27 mouse cellular contexts compared by ENCODE assay signal in genomic region chr14:79787918-79788317, GRCm38 (mm10). TPM values are rescaled to one million over a fixed set of nuclear protein-coding genes. Genes with fewer than 3 reads are reported as not detected.
"Had no signal": no experiment of that assay in that cellular context is flagged by ENCODE, and none has a peak within 500 bp of the region (broad histone marks: within the 10 kb centered on the region; RNA-seq: fewer than 3 reads in every experiment).

No protein-coding gene starts in this region.

- ATAC-seq: hindbrain, embryonic 16.5 days; inflammation-experienced regulatory T-cells, adult 6 months; intestine, embryonic 15.5 days; intestine, postnatal 0 days; liver, postnatal 0 days had no signal

- H3K9ac ChIP-seq: heart, embryonic 12.5 days; hindbrain, embryonic 12.5 days; hindbrain, embryonic 14.5 days; intestine, embryonic 15.5 days; limb, embryonic 12.5 days; liver, embryonic 13.5 days; liver, embryonic 15.5 days; liver, postnatal 0 days had no signal

- DNase-seq: gastrocnemius, postnatal 10 days; gastrocnemius, postnatal 25 days; heart, adult 2 months; heart, postnatal 10 days; heart, postnatal 4 days; kidney, adult 18-20 months; kidney, adult 8-10 months; kidney, postnatal 10 days; kidney, postnatal 25 days; kidney, postnatal 4 days; liver; liver, embryonic 13.5 days; liver, postnatal 0 days had no signal

- H3K4me2 ChIP-seq: heart, embryonic 12.5 days; hindbrain, embryonic 12.5 days; hindbrain, embryonic 14.5 days; intestine, embryonic 15.5 days; limb, embryonic 12.5 days; liver, embryonic 11.5 days; liver, embryonic 13.5 days; liver, embryonic 15.5 days had no signal

- H3K4me1 ChIP-seq: heart, embryonic 12.5 days; hindbrain, embryonic 10.5 days; hindbrain, embryonic 12.5 days; intestine, embryonic 15.5 days; liver, embryonic 13.5 days; liver, embryonic 15.5 days had no signal

- H3K9me3 ChIP-seq: hindbrain, embryonic 10.5 days; hindbrain, embryonic 12.5 days; intestine, embryonic 15.5 days; limb, embryonic 10.5 days; limb, embryonic 12.5 days; liver, embryonic 15.5 days had no signal

- H3K27ac ChIP-seq: heart, adult 2 months; hindbrain, embryonic 10.5 days; hindbrain, embryonic 12.5 days; hindbrain, embryonic 14.5 days; intestine, embryonic 15.5 days; layer of hippocampus, adult 2 months; left cerebral cortex, adult 2 months; limb, embryonic 10.5 days; limb, embryonic 12.5 days; liver, embryonic 13.5 days; liver, embryonic 15.5 days had no signal

- H3K4me3 ChIP-seq: heart, adult 2 months; heart, embryonic 12.5 days; hindbrain, embryonic 10.5 days; hindbrain, embryonic 12.5 days; intestine, embryonic 15.5 days; layer of hippocampus, adult 2 months; left cerebral cortex, adult 2 months; limb, embryonic 10.5 days; limb, embryonic 12.5 days; liver, embryonic 13.5 days; liver, embryonic 15.5 days had no signal

- H3K36me3 ChIP-seq: heart, embryonic 12.5 days; hindbrain, embryonic 10.5 days; hindbrain, embryonic 12.5 days; intestine, embryonic 15.5 days; limb, embryonic 10.5 days; limb, embryonic 12.5 days; liver, embryonic 13.5 days; liver, embryonic 15.5 days had no signal

- H3K27me3 ChIP-seq: heart, embryonic 12.5 days; hindbrain, embryonic 12.5 days; intestine, embryonic 15.5 days; liver, embryonic 13.5 days; liver, embryonic 15.5 days had no signal

RNA-seq across cellular contexts. Expression of gene Pcdh8, which starts 16.8 kb away (rescaled TPM):
- polyA plus RNA-seq: heart, adult 2 months; inflammation-experienced regulatory T-cells, adult 6 months; liver, postnatal 0 days had no signal
